Mouse (Mus musculus) hindbrain, postnatal 0 days (tissue): ENCODE results near the gene Ptpn3. TPM values are rescaled to one million over a fixed set of nuclear protein-coding genes. Genes with fewer than 3 reads are reported as not detected.

Experiments used
- ATAC-seq: fragments of 200-750 bp; cut with Nextera tagmentation; 2 replicates; pipeline ENCODE4 v1.8.0; 2017; ENCODE audit warnings: mild to moderate bottlenecking, moderate TSS enrichment, moderate library complexity
- DNase-seq: peaks from one replicate; pipeline ENCODE4 v3.0.0-alpha.2; 2015; ENCODE audit warnings: low spot score
- H3K27ac ChIP-seq: fragments of 300-500 bp; sonication (generic); 2 replicates; pipeline ENCODE4 v1.5.1; 2014; ENCODE audit warnings: mild to moderate bottlenecking
- H3K27me3 ChIP-seq: fragments of 300-500 bp; sonication (generic); 2 replicates; pipeline ENCODE4 v1.6.1; 2014; ENCODE audit warnings: low read length, mixed read lengths; ENCODE audit not compliant: insufficient read depth
- H3K36me3 ChIP-seq: fragments of 300-500 bp; sonication (generic); 2 replicates; pipeline ENCODE4 v1.6.1; 2014; ENCODE audit warnings: low read length, mixed read lengths; ENCODE audit not compliant: insufficient read depth
- H3K4me1 ChIP-seq: fragments of 300-500 bp; sonication (generic); 2 replicates; pipeline ENCODE4 v1.6.1; 2014; ENCODE audit warnings: antibody characterized with exemption, low read length, mixed read lengths; ENCODE audit not compliant: insufficient read depth
- H3K4me2 ChIP-seq: fragments of 300-500 bp; sonication (generic); 2 replicates; pipeline ENCODE4 v1.6.1; 2014; ENCODE audit warnings: low read depth, mild to moderate bottlenecking, low read length, moderate library complexity, mixed read lengths
- H3K4me3 ChIP-seq: fragments of 300-500 bp; sonication (generic); 2 replicates; pipeline ENCODE4 v1.5.1; 2014; ENCODE audit warnings: low read length
- H3K9ac ChIP-seq: fragments of 300-500 bp; sonication (generic); replicated peaks from 2 replicates; pipeline ENCODE4 v1.6.1; 2014; ENCODE audit warnings: mild to moderate bottlenecking, low read length, moderate library complexity, mixed read lengths
- H3K9me3 ChIP-seq: fragments of 300-500 bp; sonication (generic); 2 replicates; pipeline ENCODE4 v1.6.1; 2016; ENCODE audit warnings: low read length, mixed read lengths
- CTCF ChIP-seq: IDR thresholded peaks from 2 replicates; pipeline ENCODE4 v1.5.1; 2016; ENCODE audit warnings: antibody characterized with exemption, control low read depth, low read depth
- WGBS: fragments of 180-500 bp; shearing (Covaris S2); extraction: QIAGEN DNeasy Blood & Tissue Kit; methylation state at CpG from one replicate; pipeline ENCODE4 v1.1.7; 2014; 5-methylcytosine and 5-hydroxymethylcytosine counted together
- polyA plus RNA-seq: library from polyadenylated mRNA; unstranded; fragments of >200 nt; fragmentation: Nextera tagmentation; extraction: Ambion mirVana; gene quantifications from 2 replicates; pipeline ENCODE4 v1.2.1, GENCODE M21; 2015
- total RNA-seq: library from RNA; depleted of rRNA; stranded (reverse); fragments of >200 nt; gene quantifications from 2 replicates; pipeline ENCODE4 v1.2.3, GENCODE M21; 2014

Gene Ptpn3
- total and polyA plus RNA-seq, 2 experiments from 2014 or later, result 3.2 to 3.4 TPM

DNA sequence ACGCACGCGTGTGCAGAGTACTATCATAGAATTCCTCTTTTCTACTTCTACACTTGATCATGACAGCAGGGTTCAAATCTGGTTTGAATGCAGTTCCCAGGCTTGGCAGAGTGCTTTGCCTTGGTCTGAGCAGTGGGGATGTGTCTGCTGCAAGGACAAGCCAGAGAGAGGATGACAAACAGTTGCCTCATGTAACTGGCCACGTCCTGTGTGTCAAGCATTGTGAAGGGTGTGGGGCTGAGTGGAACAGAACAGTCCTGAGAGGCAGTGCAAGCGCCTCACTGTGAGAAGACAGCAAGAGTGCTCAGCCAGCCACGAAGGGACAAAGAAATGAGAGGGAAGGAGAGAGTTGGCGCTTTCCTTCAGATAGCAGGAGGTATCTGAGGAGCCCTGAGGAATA is 37.9 kb downstream of the Ptpn3 start:
- no peaks in the 10 kb centered on the region for H3K4me1 ChIP-seq
- no peak overlapping the region for H3K27ac ChIP-seq
- no peaks in the 10 kb centered on the region for H3K36me3 ChIP-seq
- no peak for TF ChIP-seq CTCF
- no peaks in the 10 kb centered on the region for H3K9me3 ChIP-seq
- ATAC-seq (no peak), DNase-seq (no peak)
- H3K27me3 ChIP-seq, result no peaks in the 10 kb centered on the region
- 71% methylated on average over 7 of the region's 7 CpGs for WGBS
- H3K9ac ChIP-seq, result no peak overlapping the region
- H3K4me2 ChIP-seq, result no peak overlapping the region
- no peak overlapping the region for H3K4me3 ChIP-seq

DNA sequence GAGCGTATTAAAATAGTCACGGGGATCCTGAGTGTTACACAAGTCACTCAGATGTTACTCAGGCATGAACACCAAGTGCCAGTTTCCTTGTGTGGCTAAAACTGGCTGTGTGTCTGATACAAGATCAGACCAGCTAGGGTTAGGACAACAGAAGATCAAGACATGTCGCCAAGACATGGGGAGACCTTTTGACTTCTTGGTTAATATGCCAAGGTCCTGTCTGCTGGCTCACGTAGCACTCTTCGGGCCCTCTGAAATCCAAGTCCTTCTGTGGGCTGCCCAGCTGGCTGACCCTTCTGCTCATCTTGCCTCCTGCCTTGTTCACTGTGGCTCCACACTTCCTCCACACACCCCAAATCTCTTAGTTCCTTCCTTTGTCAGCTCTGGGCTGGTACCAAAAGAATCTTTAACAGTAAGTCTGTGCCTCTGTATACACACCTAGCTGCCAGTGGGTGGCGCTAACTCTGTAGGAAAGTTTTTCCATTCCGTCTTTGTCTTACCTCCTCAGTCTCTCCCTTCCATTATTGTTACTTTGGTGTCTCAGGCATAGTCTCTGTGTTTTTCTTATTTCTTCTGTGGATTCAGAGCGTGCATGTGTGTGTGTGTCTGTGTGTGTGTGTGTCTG is 38.5 kb downstream of the Ptpn3 start:
- no peak overlapping the region for H3K27ac ChIP-seq
- DNase-seq (peak; percentile 71), ATAC-seq (no peak; the same call in 1 of the 2 replicates)
- no peaks in the 10 kb centered on the region for H3K9me3 ChIP-seq
- peaks cover 4% of the 10 kb centered on the region; the same call in 1 of the 2 replicates for H3K4me1 ChIP-seq
- H3K4me2 ChIP-seq, result no peak overlapping the region
- TF ChIP-seq CTCF, result peak; percentile 69
- no peak overlapping the region for H3K4me3 ChIP-seq
- no peaks in the 10 kb centered on the region for H3K27me3 ChIP-seq
- 67% methylated on average over 8 of the region's 8 CpGs for WGBS
- H3K36me3 ChIP-seq, result no peaks in the 10 kb centered on the region
- H3K9ac ChIP-seq, result no peak overlapping the region

DNA sequence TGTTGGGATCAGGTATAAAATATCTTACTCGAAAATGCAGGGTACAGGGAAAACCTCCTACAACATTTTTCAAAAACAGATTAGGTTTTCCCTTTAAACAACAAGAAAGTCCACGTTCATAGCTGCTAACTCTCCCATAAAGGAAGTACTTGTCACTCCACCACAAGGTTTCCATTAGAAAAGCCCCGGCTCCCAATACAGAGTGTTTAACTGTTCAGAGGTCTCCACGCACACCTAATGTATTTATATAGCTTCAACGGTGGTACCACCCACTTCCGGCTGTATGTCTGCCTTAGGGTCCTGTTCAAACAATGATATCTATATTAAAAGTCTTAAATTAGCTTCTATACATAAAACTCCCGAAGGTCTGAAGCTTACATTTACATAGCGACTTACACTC is 39.2 kb downstream of the Ptpn3 start:
- ATAC-seq (no peak), DNase-seq (no peak)
- Histone ChIP-seq H3K27ac (no peak overlapping the region), H3K4me1 (peaks cover 4% of the 10 kb centered on the region; the same call in 1 of the 2 replicates), H3K27me3 (no peaks in the 10 kb centered on the region), H3K4me3 (no peak overlapping the region), H3K36me3 (no peaks in the 10 kb centered on the region), H3K4me2 (no peak overlapping the region), H3K9me3 (no peaks in the 10 kb centered on the region), H3K9ac (no peak overlapping the region)
- TF ChIP-seq CTCF, result no peak
- WGBS, result 87% methylated on average over 8 of the region's 8 CpGs

DNA sequence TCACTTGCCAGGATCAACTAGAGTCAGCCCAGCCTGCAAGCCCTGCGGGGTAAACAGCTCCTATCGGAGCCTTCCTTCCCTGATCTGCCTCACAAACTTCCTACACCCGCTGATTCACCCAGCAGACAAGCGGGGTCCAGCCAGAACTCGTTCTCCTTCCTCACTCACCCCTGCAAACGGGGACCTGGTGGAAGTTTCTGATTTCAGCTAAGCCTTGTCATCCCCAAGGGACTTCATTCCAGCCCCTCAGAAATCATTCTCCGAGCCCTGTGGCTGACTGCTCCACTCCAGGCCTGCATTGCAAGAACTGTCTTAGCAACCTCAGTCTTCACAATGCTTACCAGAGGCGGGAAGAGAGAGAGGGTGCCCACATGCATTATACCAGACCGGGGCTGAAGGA is 39.8 kb downstream of the Ptpn3 start:
- ATAC-seq (no peak), DNase-seq (no peak)
- H3K27me3 ChIP-seq, result no peaks in the 10 kb centered on the region
- no peaks in the 10 kb centered on the region for H3K9me3 ChIP-seq
- 73% methylated on average over 9 of the region's 9 CpGs for WGBS
- H3K9ac ChIP-seq, result no peak overlapping the region
- peaks cover 4% of the 10 kb centered on the region; the same call in 1 of the 2 replicates for H3K4me1 ChIP-seq
- TF ChIP-seq CTCF, result no peak
- H3K4me2 ChIP-seq, result no peak overlapping the region
- no peak overlapping the region for H3K27ac ChIP-seq
- H3K4me3 ChIP-seq, result no peak overlapping the region
- H3K36me3 ChIP-seq, result no peaks in the 10 kb centered on the region

DNA sequence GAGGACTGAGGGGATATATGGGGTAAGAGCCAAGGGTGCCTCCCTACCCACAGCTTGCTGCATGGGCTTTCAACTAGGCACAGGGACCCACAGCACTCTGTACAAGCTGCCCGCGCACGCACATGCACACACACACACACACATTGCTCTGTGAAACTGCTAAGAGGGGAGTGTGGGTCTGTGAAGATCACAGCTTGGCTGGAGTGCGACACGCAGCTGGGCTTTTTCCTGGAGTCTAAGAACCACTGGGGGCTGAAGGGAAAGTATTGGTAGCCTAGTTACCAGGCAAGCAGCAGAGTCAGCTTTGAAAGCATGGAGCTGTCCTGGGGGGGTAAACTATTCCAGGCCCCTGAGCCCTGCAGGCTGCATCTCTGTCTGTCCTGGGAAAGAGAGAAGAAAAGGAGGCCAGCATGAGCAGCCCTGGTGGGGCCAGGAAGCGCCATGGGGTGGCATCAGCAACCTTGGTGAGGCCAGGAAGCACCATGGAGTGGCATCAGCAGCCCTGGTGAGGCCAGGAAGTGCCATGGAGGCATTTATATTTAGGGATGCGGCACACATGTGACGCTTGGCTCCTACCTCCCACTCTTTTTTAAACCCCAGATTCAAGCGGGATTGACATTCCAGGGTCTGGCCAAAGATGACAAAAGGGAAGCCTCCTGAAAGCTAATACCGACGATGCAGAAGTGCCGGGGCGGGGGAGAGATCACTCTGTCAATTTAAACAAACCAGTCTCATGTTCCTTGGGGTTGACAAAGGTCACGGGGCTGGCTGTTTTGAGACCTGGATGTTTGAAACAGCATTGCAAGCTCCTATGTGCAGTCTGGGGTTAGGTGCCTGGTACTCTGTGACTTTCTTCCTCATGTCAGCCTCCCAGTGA is 43.2 kb downstream of the Ptpn3 start:
- H3K36me3 ChIP-seq, result no peaks in the 10 kb centered on the region

DNA sequence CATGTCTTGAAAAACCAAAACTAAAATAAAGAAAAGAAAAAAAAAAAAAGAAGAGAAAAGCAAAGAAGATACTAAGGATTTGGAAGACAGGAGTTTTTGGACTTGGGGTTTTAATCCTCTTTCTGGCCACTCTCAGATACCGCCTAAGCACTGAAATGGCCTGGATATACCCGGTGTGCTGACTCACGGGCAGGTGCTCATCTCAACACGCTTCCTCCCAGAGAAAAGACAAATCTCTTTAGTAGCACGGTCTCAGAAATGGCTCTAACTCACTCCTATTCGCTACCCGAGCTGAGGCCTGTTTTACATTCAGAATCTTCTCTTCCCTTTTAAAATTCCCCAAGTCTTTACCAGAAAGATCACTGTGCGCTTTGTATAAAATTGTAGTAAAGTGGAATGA is 44.2 kb downstream of the Ptpn3 start:
- no peaks in the 10 kb centered on the region for H3K9me3 ChIP-seq
- no peak overlapping the region for H3K4me2 ChIP-seq
- H3K4me1 ChIP-seq, result peaks cover 4% of the 10 kb centered on the region; the same call in 1 of the 2 replicates
- H3K27ac ChIP-seq, result no peak overlapping the region; the same call in 1 of the 2 replicates
- no peak overlapping the region for H3K9ac ChIP-seq
- no peaks in the 10 kb centered on the region for H3K27me3 ChIP-seq
- 73% methylated on average over 8 of the region's 8 CpGs for WGBS
- no peaks in the 10 kb centered on the region for H3K36me3 ChIP-seq
- no peak for ATAC-seq
- DNase-seq, result no peak
- no peak for TF ChIP-seq CTCF
- H3K4me3 ChIP-seq, result no peak overlapping the region

More for the DNA sequence above, 43.2 kb downstream of the Ptpn3 start:
- ATAC-seq (peak; percentile 69), DNase-seq (peak; percentile 53)
- Histone ChIP-seq H3K9me3 (no peaks in the 10 kb centered on the region), H3K27me3 (no peaks in the 10 kb centered on the region), H3K4me1 (peaks cover 4% of the 10 kb centered on the region; the same call in 1 of the 2 replicates), H3K4me2 (no peak overlapping the region), H3K4me3 (no peak overlapping the region), H3K27ac (no peak overlapping the region; the same call in 1 of the 2 replicates), H3K9ac (no peak overlapping the region; the same call in 1 of the 2 replicates)
- 18% methylated on average over 14 of the region's 14 CpGs for WGBS
- 0 out of 2 replicates have a peak, but pooled peaks have one; percentile 8 for TF ChIP-seq CTCF
